Mouse (Mus musculus) urinary bladder, adult 18-20 months (tissue): ENCODE data around the gene Grin2b.

Experiments
- DNase-seq, 2 experiments: peaks; one replicate each; pipeline ENCODE4 v3.0.0; 2022; ENCODE audit warnings: low spot score in 2 of 2, mixed read lengths in 2 of 2

The Grin2b gene

GRCm38 (mm10) chr6:136100241-136100640, 73.1 kb downstream of the Grin2b start:
- no peak for DNase-seq

GRCm38 (mm10) chr6:136096269-136096668, 77.0 kb downstream of the Grin2b start:
- DNase-seq: no peak

- DNase-seq: no peak
Observed at GRCm38 (mm10) chr6:136079991-136080734, 93.1 kb downstream of the Grin2b start.

GRCm38 (mm10) chr6:136072326-136073054, 100.8 kb downstream of the Grin2b start:
- DNase-seq: no peak

- DNase-seq: no peak
Observed at GRCm38 (mm10) chr6:136070101-136070500, 103.2 kb downstream of the Grin2b start.

- no peak for DNase-seq
Observed at GRCm38 (mm10) chr6:136053346-136053745, 120.0 kb downstream of the Grin2b start.

- DNase-seq: no peak
Observed at GRCm38 (mm10) chr6:136050346-136050745, 123.0 kb downstream of the Grin2b start.

- no peak for DNase-seq
Observed at GRCm38 (mm10) chr6:136048084-136048483, 125.2 kb downstream of the Grin2b start.

- no peak for DNase-seq
Observed at GRCm38 (mm10) chr6:136046091-136046490, 127.2 kb downstream of the Grin2b start.

- no peak for DNase-seq
Observed at GRCm38 (mm10) chr6:136044461-136044860, 128.8 kb downstream of the Grin2b start.

- DNase-seq: no peak
Observed at GRCm38 (mm10) chr6:136042375-136042774, 130.9 kb downstream of the Grin2b start.

GRCm38 (mm10) chr6:136041821-136042220, 131.5 kb downstream of the Grin2b start:
- no peak for DNase-seq

GRCm38 (mm10) chr6:136040931-136041330, 132.4 kb downstream of the Grin2b start:
- DNase-seq: no peak

- DNase-seq: no peak
Observed at GRCm38 (mm10) chr6:136029235-136029939, 143.9 kb downstream of the Grin2b start.

- DNase-seq: no peak
Observed at GRCm38 (mm10) chr6:136026936-136027335, 146.4 kb downstream of the Grin2b start.

- DNase-seq: no peak
Observed at GRCm38 (mm10) chr6:136025801-136026200, 147.5 kb downstream of the Grin2b start.

GRCm38 (mm10) chr6:136020460-136020859, 152.9 kb downstream of the Grin2b start:
- no peak for DNase-seq

GRCm38 (mm10) chr6:136018962-136019361, 154.3 kb downstream of the Grin2b start:
- DNase-seq: no peak

- no peak for DNase-seq
Observed at GRCm38 (mm10) chr6:136013556-136014380, 159.5 kb downstream of the Grin2b start.

- no peak for DNase-seq
Observed at GRCm38 (mm10) chr6:136011533-136011932, 161.8 kb downstream of the Grin2b start.

GRCm38 (mm10) chr6:136011038-136011311, 162.3 kb downstream of the Grin2b start:
- no peak for DNase-seq
